Mouse (Mus musculus): ENCODE results near the gene Dram1. TPM values are rescaled to one million over a fixed set of nuclear protein-coding genes. Genes with fewer than 3 reads are reported as not detected.
"Not testable (repeated sequence)": the region's sequence is repeated elsewhere in the genome, so short reads cannot be mapped to it uniquely, and the experiment has no call there.

Dram1 gene
- total RNA-seq, 2 experiments from 2014 or later, result 0.80 to 0.82 TPM

DNA sequence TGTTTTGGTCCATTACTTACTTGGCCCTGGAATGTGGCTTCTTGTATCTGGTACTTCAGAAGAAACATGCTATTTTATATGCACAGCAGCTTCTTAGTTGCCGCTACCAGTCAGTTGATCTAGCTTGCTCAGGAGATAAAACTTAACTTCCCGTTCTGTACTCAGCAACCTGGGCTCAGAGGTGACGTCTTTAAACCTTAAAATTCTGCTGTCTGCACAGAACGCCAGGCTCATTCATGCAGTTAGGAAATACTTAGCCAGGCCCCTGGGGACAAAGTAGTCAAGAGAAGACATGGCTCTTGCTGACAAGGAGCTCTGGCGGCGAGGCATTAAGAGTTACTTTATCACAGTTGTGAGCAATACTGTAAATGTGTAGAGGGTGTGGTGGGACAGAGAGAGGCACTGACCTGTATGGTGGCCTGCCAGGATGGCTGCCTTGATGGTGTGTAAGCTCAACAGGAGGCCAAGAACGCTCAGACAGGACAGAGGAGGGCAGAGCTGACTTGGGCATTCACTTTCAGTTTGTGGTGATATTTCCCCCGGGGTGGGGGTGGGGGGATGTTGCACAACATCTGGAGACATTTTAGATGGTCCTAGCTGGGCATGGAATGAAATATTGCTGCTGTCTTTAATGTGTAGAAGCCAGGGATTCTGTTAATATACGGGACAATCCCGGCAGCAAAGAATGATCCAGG, 11.4 kb upstream of the Dram1 start:
- no peak for DNase-seq (ENCODE audit: low spot score in 2 of 2)
- intact Hi-C loops (cut with DNase I), result no loop called here

DNA sequence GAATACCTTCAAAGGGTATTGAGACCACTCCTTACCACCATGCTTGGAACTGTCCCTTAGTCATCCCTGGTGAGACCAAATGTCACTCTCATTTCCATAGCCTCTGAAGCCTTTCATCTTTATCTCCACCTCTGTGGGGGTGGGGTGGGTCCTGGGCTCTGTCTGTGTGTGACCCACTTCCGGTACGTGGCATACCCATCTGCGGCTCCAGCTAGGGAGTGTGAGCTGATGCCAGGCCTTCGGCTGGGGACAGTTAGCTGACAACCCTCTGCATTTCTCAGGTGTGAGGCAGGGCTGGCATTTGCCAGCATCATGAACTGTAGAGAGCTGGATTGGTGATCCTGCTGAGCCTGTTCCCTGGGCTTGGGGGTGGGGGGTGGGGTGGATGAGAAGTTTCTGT, 10.7 kb upstream of the Dram1 start:
- DNase-seq (ENCODE audit: low spot score in 2 of 2), result no peak
- intact Hi-C loops (cut with DNase I), result no loop called here

DNA sequence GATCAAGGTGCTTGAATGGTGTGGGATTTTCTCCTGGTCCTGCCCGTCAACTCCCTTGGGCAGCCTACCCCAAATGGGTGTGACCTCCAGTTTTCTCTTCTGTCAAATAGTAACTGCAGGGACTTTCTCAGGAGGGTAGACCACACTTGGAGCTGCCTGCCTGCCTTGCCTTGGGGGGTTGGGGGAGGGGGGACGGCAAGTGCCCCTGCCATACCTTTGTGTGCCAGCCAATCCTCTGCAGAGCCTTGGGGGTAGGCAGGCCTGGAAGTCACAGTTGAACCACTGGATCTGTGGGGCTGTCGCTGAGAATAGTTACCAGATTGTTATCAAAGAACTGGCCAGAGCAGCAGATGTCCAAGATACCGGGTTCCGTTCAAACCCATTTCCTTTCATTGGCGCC, 7.4 kb upstream of the Dram1 start:
- no peak for DNase-seq (ENCODE audit: low spot score in 2 of 2)
- intact Hi-C loops (cut with DNase I), result no loop called here

DNA sequence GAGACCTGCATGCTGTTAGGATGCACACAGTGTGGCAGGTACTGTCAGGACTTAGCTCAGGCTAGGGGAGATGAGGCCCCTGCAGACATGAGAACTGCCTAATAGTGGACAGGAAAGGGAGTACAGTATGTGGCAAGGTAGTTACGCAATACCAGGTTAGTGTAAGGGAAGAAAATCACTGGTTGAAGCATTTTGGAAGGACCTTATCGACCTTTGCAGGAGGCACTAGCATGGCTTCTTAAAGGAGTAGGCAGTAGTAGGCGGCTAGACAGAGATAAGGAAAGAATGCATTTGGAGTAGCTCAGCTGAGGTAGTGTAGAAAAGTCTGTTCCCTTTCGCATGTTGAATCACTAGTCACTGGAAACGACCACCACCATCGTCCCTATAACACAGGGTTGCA, 6.9 kb upstream of the Dram1 start:
- intact Hi-C loops (cut with DNase I), result no loop called here
- no peak for DNase-seq (ENCODE audit: low spot score in 2 of 2)

DNA sequence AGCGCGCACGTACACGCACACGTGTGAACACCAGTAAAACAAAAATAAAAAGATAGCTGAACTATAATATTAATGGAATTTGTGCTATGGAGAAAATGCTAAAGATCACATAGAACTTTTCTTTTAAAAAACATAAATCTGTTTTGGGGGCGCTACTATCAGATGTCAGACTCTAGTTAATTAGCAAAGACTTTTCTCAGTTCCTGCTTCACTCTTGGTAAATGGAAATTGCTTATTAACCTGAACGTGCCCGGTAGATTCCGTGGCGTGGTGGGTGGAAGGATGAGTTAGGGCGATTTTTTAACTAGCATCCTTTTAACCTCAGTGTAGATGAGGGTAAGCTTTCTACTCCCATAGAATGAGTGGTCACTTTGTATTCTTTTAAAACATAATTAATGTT, 6.4 kb upstream of the Dram1 start:
- DNase-seq (ENCODE audit: low spot score in 2 of 2), result no peak
- intact Hi-C loops (cut with DNase I), result no loop called here

DNA sequence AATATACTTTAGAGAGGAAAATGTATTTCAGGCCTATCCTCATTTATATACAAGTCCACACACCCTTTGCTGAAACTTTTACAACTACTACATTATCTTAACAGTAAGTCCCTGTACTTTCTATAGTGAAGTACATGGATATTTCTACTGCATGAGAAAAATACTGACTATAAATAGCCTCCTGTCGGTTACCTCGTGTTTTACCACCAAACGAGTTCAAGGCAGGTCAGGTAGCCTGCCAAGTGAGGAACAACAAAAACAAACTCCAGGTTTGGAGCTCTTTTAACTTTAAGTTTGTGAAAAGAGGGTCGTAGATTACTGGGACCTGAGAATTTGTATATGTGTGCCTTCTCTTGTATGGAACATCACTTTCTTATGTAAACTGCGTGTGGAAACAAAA, 5.2 kb upstream of the Dram1 start:
- no peak for DNase-seq (ENCODE audit: low spot score in 2 of 2)
- intact Hi-C loops (cut with DNase I), result no loop called here

DNA sequence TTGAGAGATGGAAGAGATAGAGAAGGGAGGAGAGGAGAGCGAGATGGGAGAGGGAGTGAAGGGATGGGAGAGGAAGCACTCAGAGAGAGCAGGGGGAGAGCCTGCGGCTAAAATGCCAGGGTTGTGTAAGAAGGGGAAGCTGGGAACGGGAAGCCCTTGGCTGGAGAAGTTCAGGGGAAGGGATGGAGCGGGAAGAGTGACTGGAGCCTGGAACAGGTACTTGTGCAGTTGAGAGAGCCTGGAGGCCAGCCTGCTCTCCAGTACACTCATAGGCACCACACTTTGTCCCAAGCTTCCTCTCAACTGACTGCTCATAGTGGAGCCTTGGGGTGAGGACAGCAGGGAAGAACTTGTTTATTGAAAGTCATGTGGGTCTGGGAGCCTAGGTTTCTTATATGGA, 4.6 kb upstream of the Dram1 start:
- intact Hi-C loops (cut with DNase I), result no loop called here
- no peak for DNase-seq (ENCODE audit: low spot score in 2 of 2)

DNA sequence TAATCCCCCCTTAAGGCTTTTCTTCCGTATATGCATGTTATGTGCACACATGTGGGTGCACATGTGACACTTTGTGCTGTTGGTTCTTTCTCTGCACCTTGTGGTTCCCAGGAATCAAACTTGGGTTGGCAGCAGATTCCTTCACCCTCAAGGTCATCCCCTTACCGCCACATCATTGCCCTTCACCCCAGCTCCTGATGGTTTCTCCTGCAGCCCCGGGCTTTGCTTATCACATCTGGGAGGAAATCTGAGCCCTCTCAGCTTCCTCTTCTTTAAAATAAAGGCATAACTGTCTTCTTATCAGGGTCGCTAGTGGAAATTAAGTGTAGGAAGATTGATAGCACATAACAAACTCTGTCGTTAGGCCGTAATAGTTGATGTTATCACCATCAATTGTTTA, 3.1 kb upstream of the Dram1 start:
- no peak for DNase-seq (ENCODE audit: low spot score in 2 of 2)
- intact Hi-C loops (cut with DNase I), result no loop called here

DNA sequence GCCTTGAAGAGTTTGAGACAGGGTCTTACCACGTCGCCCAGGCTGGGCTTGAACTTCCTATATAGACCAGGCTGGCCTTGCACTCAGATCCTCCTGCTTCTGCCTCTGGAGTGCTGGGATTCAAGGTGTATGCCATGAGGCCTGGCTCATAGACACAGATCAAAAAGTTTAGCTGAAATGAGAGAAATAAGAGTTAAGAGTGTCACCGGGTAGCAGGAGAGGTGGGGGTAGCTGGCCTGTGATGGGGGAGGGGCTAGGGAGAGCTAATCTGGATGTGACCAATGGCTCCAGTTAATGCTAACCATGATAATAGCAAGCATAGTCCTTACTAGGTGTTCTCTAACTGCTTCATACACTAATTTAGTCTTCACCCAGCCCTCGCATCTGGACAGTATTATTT, 2.4 kb upstream of the Dram1 start:
- no peak for DNase-seq (ENCODE audit: low spot score in 2 of 2)
- intact Hi-C loops (cut with DNase I), result no loop called here

DNA sequence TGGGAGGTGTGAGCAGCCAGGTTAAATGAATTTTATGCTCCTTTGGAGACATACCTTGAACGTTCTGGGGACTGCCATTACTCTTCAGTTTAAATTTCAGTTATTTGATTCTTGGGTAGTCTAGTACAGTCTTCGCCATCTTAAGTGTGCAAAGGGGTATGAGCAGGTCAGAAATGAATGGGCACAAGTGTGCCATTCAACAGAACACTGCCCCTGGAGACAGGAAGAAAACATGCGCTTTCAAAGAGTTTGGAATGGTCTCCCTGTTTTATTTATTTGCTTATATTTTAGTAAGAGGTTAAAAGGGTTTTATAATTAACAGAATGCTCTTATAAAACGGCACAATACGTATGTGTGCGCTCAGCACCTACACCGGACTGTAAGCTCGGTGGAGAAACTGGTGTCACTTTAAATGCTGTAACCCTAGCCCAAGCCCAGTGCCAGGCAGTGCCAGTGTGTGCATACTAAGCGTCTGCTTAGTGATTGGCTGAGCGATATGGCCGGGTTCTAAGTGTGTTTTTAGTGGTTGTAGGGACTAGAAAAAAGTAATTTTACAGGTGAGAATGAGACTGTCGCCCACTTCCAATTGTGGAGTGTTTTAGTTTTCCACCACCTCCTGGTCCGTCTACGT, 1.7 kb upstream of the Dram1 start:
- intact Hi-C loops (cut with DNase I), result no loop called here
- peak in 1 of 2 experiments; percentile 25 for DNase-seq (ENCODE audit: low spot score in 2 of 2)

DNA sequence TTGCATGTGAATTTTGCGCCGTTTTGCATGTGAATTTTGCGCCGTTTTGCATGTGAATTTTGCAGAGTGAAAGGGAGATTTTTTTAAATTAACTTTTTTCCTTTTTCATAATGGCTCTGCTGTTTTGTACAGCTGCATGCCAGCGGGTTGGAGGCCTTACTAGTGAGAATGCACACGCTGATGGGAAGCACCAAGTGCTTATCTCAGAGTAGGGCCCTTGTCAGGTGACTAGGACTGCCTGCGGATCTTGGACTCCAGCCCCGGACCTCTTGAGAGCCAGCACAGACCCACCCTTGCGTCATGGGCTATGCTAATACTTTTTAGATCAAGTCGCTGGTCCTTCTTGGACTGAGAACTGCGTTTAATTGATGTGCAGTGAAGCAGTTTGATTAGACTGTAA, 1.1 kb upstream of the Dram1 start:
- peak; percentile 45 to 55 for DNase-seq (ENCODE audit: low spot score in 2 of 2)
- intact Hi-C loops (cut with DNase I), result no loop called here

DNA sequence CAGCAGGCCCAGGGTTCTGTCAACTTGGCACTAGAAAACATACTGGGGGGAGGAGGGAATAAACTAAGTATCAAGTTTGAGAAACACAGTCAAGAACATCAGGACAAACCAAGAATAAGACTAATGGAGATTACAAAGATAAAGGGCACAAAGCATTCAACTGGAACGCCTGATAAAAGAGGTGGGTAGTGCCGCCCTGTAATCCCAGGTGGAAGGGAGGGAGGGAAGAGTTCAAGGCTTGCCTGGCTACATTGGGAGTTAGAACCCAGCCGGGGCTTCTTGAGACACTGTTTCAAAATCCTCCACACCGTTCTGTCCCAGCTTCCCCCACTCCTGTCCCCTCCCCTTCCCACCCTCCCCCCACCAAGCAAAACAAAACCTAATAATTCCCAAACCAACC, 1.2 kb downstream of the Dram1 start:
- intact Hi-C loops (cut with DNase I), result loop anchor here (5.0 kb wide), 3 partner anchors 125 to 355 kb away; partner anchors contain the start of genes Arl1 and Chpt1
- no peak for DNase-seq (ENCODE audit: low spot score in 2 of 2)

DNA sequence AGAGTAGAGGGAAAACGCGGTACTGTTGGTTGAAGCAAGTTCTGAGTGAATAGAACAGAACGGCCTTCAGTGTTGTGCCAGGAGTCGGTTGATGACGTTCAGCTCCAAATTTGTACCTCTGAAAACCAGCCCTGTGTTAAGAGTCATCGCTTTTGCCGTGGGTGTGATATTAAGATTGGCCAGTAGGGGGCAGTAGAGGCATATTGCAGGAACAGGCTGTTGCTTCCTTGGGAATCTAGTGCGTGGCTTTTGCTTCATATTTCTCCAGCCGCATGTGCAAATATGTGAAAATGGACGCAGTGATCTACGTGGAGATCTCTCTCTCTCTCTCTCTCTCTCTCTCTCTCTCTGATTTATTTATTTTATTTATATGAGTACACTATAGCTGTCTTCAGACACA, 2.1 kb downstream of the Dram1 start:
- intact Hi-C loops (cut with DNase I), result loop anchor here (5.0 kb wide), 3 partner anchors 126 to 356 kb away; partner anchors contain the start of genes Arl1 and Chpt1

DNA sequence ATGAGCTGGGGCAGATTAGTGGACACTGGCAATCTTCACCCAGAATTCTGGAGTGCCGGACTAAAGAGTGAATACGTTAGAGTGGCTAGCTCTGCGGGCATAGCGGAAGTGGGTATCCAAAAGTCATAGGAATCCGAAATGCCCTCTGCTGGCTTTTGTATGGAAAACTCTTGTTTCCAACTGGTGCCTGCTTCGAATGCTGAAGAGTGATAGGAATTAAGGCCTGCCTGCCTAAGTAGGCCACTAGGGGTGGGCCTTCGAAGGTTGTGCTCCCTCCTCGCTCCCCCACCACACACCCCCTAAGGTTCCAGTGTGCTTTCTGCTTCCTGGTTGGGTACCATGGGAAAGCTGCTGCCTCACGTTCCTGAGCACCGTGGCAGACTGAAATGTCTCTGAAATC, 3.9 kb downstream of the Dram1 start:
- intact Hi-C loops (cut with DNase I), result loop anchor here (5.0 kb wide), 3 partner anchors 127 to 357 kb away; partner anchors contain the start of genes Arl1 and Chpt1
- no peak for DNase-seq (ENCODE audit: low spot score in 2 of 2)

More for the DNA sequence above, 2.1 kb downstream of the Dram1 start:
- DNase-seq (ENCODE audit: low spot score in 2 of 2), result peak; percentile 92 to 98

DNA sequence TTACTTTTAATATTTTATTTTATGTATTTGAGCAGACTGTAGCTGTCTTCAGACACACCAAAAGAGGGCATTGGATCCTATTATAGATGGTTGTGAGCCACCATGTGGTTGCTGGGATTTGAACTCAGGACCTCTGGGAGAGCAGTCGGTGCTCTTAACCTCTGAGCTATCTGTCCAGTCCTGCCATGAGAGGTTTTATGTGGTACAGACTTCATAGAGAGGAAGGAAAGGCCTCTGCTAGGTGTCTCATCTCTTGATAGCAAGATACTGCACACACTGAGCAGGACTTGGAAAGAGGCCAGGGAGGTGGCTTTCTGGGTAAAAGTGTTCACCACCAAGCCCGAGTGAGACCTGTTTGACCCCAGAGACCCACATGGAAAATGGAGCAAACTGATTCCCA, 5.9 kb downstream of the Dram1 start:
- DNase-seq (ENCODE audit: low spot score in 2 of 2); intact Hi-C loops (cut with DNase I): not testable (repeated sequence)

DNA sequence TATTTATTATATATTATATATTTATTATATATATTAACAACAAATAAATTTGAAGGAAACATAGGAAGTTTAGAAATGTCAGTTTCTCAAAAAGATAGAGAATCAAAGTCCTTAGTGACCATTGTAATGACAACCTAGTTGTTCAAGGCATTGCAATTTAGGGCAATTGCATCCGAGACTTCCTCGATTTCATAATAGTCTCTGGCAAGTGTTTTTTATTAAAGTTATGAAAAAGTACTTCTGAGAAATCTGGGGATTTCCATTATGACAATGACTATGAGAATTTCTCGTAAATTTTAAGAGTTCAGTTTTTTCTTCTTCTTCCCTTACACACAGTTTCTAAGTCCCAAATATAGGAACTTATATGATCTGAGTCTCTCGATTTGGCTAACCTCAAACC, 6.4 kb downstream of the Dram1 start:
- no peak for DNase-seq (ENCODE audit: low spot score in 2 of 2)
- intact Hi-C loops (cut with DNase I), result no loop called here

DNA sequence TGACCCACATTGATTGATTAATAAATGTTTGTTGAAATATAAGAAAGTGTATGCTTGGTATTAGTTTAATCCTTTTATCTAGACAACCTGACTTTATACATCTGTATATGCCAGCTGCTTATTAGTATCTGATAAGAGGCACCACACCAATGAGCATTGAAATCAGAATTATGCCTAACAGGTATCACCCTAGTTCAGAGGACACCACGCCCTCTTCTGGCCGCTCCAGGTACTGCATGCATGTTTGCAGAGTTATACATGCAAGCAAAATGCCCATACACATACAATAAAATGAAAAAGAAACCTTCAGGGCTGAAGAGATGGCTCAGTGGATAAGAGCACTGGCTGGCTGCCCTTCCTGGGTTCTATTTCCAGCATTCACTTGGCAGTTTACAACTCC, 7.1 kb downstream of the Dram1 start:
- intact Hi-C loops (cut with DNase I), result no loop called here
- no peak for DNase-seq (ENCODE audit: low spot score in 2 of 2)

DNA sequence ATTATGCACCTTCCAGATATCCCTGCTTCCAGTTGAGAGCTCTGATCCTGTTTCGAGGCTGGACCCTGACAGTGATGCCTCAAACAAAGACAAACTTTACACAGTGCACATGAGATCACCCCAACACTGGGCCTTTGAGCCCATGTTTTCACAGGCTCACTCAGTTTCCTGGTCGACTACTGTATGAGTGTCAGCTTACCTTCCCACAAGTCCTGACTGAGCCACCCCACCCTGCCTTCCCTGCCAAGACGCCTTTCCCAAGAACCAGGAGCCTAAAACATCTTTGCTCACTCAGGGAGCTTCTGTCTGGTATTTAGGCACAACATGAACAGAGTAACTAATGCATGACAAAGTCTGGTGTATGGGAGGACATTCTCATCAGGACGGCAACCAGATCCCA, 9.6 kb downstream of the Dram1 start:
- intact Hi-C loops (cut with DNase I), result no loop called here
- DNase-seq (ENCODE audit: low spot score in 2 of 2), result no peak

DNA sequence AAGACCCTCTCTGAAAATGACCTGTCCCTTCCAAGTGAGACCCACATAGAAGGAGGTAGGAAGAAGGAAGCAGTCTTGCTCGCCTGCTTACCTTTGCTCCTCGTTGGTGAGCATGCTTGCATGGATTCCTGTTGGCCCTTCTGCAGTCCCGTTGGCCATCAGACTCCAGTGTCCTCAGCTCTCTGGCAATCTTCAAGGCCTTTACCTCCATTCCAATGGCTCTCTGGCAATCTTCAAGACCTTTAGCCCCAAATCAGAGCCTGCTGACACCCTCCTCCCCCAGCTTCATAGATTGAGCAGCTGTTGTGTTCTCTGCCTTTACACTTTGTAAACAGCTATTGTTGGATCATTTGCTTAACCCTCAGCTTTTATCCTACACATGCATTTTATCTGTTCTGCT, 14.7 kb downstream of the Dram1 start:
- intact Hi-C loops (cut with DNase I), result no loop called here
- DNase-seq (ENCODE audit: low spot score in 2 of 2), result no peak

DNA sequence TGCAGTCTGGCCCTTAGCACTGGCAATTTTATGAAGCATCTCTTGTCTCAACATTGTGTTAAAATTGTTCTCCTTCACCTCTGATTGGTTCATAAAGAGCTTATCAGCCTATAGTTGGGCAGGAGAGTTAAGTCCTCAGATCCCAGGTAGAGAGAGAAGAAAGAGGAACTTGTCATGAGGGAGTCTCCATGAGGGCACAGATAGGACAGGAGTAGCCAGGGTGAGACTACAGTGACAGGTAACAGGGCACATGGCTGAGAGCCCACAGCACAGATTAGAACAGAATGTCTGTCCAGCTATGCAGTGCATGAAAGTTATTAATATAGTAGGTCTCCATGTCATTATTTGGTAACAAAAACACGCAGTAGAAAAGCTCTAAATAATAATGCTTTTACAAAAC, 16.7 kb downstream of the Dram1 start:
- intact Hi-C loops (cut with DNase I), result no loop called here
- DNase-seq (ENCODE audit: low spot score in 2 of 2), result no peak

DNA sequence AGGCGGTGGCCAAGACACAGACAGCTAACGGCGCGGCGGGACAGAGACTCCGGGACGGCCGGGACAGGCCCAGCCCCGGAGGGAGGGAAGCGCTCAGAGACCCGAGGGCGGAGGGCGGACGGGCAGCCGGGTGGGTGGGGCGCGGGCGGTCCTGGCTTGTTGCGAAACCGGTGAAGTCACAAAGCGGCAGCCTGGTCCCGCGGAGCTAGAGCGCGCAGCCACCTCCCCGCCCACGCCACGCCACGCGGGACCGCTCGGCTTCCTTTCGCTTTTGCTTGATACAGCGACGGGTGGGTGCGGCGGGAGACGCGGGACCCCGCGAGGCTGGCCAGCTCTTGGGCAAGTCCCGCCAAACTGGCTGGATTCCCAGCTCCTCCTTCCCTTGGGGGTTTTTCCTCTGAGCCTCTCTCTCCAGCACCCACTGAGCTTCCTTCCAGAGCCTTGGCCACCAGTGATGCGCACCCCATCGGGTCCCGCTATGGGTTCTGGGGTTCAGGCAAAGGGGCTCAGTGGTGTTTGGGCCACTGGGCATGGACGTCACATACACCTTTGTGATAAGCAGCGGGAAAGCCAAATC, 21.8 kb downstream of the Dram1 start:
- DNase-seq (ENCODE audit: low spot score in 2 of 2), result peak; percentile 54 to 55
- intact Hi-C loops (cut with DNase I), result no loop called here

Measured in left cerebral cortex, postnatal 25 days (tissue).